Mouse (Mus musculus) inflammation-experienced regulatory T-cells, adult 6 months (primary cell): ENCODE measurements at regions not wholly inside any gene's neighbourhood (a gene's known extent, or its start where the extent isn't known, plus 50 kb on each side); places are given as distances from the start of the nearest gene placed in this dataset.
"Not testable (repeated sequence)": the region's sequence is repeated elsewhere in the genome, so short reads cannot be mapped to it uniquely, and the experiment has no call there.

ENCODE experiments used
- ATAC-seq: one replicate; pipeline ENCODE4 v1.8.0; 2017

DNA sequence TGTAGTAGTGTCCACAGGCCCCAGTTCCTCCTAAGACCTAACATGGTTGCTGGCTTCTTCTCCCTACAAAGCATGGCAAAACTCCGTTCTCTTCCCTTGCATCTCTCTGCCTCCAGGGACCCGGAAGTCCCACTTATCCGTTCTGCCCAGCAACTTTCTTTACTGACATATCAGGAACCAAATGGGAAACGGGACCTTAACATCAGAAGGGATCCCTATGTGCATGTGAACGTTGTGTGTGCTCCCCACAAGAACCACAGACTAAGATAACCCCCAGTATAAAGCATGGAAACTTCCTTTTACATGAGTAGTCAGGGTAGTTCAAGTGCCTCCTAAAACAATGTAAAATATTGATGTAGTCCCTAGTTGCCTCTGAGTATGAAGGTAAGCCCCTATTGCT is 61.6 kb downstream of the Zxdb start:
- no peak for ATAC-seq

DNA sequence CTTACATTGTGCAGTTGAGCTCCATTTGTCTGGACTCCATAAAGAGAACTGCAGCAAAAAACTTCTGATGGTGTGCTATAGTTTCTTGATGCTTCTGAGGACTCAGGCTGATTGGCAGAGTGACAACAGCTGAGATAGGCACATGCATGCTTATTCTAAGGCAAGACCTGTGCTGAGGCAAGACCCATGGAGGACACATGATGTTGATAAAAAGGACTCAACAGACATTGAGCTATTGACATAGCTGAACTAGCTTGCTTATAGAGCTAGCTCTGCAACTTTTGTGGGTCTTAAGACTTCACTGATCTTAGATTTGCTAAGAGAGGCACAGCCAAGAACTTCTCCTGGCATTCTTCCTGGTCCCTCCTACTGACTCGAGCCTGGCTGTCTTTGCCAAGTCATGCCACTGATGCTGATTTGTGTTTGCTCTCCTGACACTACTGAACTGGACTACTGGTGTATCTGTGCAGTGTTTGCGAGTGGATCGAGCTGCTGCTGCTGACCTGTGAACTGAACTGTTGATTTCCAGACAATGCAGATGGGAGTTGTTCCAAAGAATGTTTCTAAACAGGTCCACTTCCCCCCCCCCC is 64.1 kb downstream of the Zxdb start:
- no peak for ATAC-seq

DNA sequence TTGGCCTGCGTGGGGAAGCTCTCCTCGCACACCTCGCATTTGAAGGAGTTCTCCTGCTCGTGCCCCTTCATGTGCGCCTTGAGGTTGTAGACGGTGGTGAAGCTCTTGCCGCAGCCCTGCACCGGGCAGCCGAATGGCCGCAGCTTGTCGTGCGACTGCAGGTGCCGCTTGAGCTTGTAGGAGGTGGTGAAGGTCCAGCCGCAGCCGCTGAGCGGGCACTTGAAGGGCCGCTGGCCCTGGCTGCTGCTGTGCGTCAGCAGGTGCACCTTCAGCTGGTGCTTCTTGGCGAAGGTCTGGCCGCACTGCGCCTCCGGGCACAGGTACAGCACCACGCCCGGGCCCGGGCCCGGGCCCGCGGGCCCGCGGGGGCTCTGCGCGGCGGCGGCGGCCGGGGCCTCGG is 72.5 kb downstream of the Zxdb start:
- ATAC-seq: not testable (repeated sequence)

DNA sequence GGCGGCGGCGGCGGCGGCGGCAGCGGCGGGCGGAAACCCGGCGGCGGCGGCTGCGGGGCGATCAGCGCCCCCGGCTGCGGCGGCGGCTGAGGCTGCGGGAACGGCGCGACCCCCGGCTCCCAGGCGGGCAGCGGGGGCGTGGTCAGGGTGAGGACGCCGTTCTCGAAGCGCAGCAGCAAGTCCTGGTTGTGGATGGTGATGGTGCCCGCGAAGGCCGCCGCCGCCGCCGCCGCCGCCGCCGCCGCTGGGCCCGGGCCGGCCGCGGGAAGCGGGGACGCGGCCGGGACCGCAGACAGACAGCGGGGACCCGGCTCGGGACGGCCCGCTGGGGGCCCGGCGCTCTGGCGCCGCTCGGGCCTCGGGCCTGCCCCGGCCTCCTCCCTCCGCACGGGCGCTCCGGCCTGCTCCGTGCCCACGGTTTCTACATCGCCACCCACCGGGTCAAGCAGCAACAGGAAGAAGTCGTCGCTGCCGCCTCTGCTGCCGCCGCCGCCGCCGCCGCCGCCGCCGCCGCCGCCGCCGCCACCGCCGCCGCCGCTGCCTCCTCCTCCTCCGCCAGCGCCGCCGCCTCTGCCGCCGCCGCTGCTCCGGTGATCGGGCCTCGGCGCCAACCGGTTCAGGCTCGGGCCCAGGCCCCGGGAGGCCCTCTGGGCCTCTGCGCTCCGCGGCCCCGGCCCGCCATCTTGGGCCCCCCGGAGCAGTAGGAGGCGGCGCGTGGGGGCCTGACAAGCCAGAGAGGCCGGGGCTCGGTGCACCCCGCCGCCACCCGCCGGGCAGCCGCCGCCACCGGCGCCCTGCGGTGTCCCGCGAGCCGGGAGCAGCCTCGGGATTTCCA is 73.2 kb downstream of the Zxdb start:
- ATAC-seq: peak; percentile 49

DNA sequence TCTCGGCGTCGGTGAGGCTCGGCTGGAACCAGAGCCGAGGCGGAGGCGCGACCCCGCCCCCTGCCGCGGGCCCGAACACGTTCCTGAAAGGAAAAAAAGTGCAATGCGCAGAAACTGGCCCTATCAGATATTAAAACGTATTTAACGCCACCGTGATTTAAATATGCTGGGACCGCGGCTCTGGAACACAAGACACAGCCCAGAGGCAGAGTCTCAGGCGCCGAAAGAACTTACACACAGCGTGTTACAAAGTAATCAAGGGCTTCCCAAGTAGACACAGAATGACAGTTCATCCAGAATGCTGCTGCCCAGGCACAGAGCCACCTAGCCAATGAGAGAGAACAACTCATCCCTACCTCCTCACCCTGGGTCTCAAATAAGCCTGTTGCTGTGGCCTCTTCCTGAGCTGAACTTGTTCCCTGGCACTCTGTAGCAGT is 73.8 kb downstream of the Zxdb start:
- ATAC-seq: peak; percentile 81

GRCm38 (mm10) chrX:94812760-94813159 is 88.4 kb downstream of the Zxdb start:
- not testable (repeated sequence) for ATAC-seq

- ATAC-seq: peak; percentile 48
These were observed 103.2 kb downstream of the Zxdb start for GRCm38 (mm10) chrX:94827524-94827923.

- ATAC-seq: peak; percentile 84
These were observed 119.9 kb downstream of the Zxdb start for GRCm38 (mm10) chrX:94844110-94844779.

GRCm38 (mm10) chrX:94849549-94849948 is 125.2 kb downstream of the Zxdb start:
- ATAC-seq: not testable (repeated sequence)

DNA sequence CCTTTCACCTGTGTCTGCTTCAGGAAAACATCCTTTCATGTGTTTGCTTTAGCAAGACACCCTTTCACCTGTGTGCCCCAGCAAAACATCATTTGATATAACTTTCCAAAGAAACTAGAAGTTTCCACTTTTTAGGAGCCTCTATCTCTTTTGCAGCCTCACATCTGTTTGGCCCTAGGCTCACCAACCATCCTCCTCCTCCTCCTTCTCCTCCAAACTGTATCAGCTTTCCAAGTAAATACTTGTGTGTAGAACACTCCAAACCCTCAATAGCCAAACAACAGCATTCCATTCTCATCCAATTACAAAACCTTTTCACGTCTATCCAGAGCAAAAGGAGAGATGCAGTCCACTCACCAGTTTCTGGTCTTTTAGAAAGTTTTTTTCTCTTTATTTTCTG is 133.1 kb downstream of the Zxdb start:
- no peak for ATAC-seq

DNA sequence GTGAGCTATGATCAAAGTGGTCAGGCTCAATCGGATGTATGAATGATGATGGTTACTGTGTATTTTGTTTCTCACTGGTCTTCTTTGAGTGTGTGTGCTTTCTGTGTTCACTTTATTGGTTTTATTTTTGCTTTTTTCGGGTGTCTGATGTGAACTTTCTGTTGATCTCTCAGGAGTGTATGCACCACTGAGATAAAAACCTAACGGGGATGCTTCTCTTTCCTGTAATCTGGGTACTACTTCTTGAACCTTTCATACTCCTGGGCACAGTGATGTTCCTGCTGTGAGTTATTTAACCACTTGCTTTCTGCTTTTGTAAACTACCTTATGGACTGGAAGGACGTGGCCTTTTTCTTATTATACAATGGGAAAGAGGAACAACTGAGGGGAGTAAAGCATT is 133.6 kb downstream of the Zxdb start:
- ATAC-seq: no peak

DNA sequence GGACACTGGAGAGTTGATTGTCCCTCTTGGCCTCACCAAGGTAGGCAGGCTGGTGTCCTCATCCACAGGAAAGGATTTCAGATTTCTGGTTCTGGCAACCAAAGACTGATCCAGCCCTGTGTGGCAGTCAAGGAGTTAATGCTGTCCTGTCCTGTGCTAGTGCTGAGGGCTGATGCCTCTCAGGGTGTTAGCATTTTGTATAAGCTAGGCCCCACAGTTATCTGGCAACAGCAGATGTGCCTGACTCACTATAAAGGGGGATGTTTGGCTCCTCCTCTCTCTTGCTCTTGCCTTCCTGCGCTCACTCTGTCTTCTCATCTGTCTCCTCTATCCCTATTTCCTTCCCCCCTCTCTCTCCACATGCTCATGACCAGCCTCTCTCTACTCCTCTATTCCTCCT is 138.8 kb downstream of the Zxdb start:
- no peak for ATAC-seq

DNA sequence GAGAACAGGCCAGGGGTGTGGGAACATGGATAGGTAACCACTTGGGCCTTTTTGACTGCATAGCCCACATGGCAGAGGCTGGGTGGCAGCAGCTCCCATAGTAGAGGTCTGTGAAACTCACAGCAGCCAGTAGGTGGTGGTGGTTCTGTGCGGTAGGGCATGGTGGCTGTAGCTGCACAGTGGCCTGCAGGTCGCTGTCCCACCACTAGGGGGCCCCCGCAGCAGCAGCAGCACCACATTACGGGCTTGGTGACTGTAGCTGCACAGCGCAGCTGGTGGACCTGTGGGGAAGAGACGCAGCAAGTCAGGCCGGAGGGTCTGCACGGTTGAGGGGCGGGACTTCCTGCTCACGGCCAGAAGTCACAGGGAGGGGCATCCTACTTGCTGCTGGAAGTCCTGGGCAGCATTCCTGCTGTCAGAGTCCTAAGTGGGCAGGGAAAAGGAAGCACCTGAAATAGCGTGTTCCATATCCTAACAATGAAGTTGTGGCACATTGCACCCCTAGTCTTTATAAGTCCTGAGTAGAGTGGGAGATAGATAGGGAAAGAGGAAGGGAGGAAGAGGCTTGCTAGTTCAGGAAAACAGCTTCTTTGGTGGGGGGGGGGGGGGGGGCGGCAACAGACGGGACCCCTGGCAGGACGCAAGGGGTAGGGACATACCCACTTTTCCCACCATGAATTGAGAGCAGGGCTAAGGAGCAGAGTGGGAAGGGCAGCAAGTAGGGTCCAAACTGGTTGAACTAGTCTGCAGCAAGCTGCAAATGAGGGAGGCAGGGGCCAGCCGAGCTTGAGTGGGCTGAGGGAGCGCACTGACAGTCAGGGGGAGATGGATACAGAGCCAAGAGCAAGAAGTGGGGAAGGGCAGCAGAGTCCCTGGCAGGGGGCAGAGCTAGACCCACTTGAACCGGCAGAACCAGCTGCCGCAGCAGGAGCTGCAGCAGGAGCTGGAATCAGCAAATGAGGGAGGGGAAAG is 141.4 kb downstream of the Zxdb start:
- peak; percentile 97 for ATAC-seq

DNA sequence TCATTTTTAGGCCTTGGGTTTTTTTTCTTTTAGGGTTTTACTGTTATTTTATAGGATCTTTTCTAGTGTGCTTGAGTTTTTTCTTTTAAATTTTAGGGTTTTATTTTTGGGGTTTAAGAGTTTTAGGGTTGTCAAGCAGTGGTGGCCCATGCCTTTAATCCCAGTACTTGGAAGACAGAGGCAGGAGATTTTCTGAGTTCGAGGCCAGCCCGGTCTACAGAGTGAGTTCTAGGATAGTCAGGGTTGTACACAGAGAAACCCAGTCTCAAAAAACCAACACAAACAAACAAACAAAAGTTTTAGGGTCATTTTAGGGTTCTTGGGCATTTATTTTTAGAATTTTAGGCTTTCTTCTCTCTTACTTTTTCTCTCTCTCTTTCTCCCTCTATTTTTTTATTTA is 142.9 kb downstream of the Spin4 start:
- not testable (repeated sequence) for ATAC-seq
